Mouse (Mus musculus): ENCODE data around the gene Gm45808. TPM values are rescaled to one million over a fixed set of nuclear protein-coding genes. Genes with fewer than 3 reads are reported as not detected.
A peak's percentile ranks its signal among the peaks of the same experiment; 100 is the strongest.

Gm45808 gene
- polyA plus RNA-seq, 1 experiment = not detected

GRCm38 (mm10) chr7:45509912-45510787 lies 23.5 kb upstream of the Gm45808 start, which contains the start of gene Nucb1:
Gene Nucb1, minus strand, starts transcription at chr7:45510406.
- Histone ChIP-seq H3K27me3 (ENCODE audit: control insufficient read depth, insufficient read depth, low read length) (no peaks in the 10 kb centered on the region), H3K27ac (ENCODE audit: control insufficient read depth, insufficient read depth, low read length) (peak within 1 kb of the TSS; percentile 77; the same call in 1 of the 2 replicates), H3K4me1 (replicated peaks; ENCODE audit: control insufficient read depth, insufficient read depth, low read length) (peaks cover 6% of the 10 kb centered on the region), H3K4me3 (ENCODE audit: control insufficient read depth, insufficient read depth, low read length) (peak within 1 kb of the TSS; percentile 91), H3K36me3 (ENCODE audit: control insufficient read depth, insufficient read depth, low read length) (no peaks in the 10 kb centered on the region)
- 0 out of 2 replicates have a peak, but pooled peaks have one; percentile 39 for TF ChIP-seq CTCF (IDR thresholded peaks at IDR 0.05; ENCODE audit: borderline replicate concordance, control insufficient read depth, extremely low read depth, insufficient read depth, low read length, poor library complexity)
- TF ChIP-seq POLR2A (IDR thresholded peaks at IDR 0.05; ENCODE audit: control insufficient read depth, extremely low read depth, insufficient read depth, low read length, poor library complexity) = no peak; the same call in 1 of the 2 replicates
- peak; percentile 94 for DNase-seq
- WGBS = 0% methylated on average over 44 of the region's 44 CpGs

GRCm38 (mm10) chr7:45509181-45509882 lies 22.7 kb upstream of the Gm45808 start:
- H3K27me3 ChIP-seq (ENCODE audit: control insufficient read depth, insufficient read depth, low read length) = no peaks in the 10 kb centered on the region
- peak overlapping the region; percentile 91 for H3K4me3 ChIP-seq (ENCODE audit: control insufficient read depth, insufficient read depth, low read length)
- TF ChIP-seq CTCF (IDR thresholded peaks at IDR 0.05; ENCODE audit: borderline replicate concordance, control insufficient read depth, extremely low read depth, insufficient read depth, low read length, poor library complexity) (no peak), POLR2A (IDR thresholded peaks at IDR 0.05; ENCODE audit: control insufficient read depth, extremely low read depth, insufficient read depth, low read length, poor library complexity) (0 out of 2 replicates have a peak, but pooled peaks have one; percentile 7)
- peaks cover 6% of the 10 kb centered on the region for H3K4me1 ChIP-seq (replicated peaks; ENCODE audit: control insufficient read depth, insufficient read depth, low read length)
- DNase-seq = no peak
- 15% methylated on average over 19 of the region's 19 CpGs for WGBS
- no peaks in the 10 kb centered on the region for H3K36me3 ChIP-seq (ENCODE audit: control insufficient read depth, insufficient read depth, low read length)
- no peak overlapping the region for H3K27ac ChIP-seq (ENCODE audit: control insufficient read depth, insufficient read depth, low read length)

- 92% methylated on average over 6 of the region's 6 CpGs for WGBS
- Histone ChIP-seq H3K4me1 (replicated peaks; ENCODE audit: control insufficient read depth, insufficient read depth, low read length) (peaks cover 6% of the 10 kb centered on the region), H3K27ac (ENCODE audit: control insufficient read depth, insufficient read depth, low read length) (no peak overlapping the region), H3K27me3 (ENCODE audit: control insufficient read depth, insufficient read depth, low read length) (no peaks in the 10 kb centered on the region), H3K4me3 (ENCODE audit: control insufficient read depth, insufficient read depth, low read length) (no peak overlapping the region), H3K36me3 (ENCODE audit: control insufficient read depth, insufficient read depth, low read length) (no peaks in the 10 kb centered on the region)
- TF ChIP-seq CTCF (IDR thresholded peaks at IDR 0.05; ENCODE audit: borderline replicate concordance, control insufficient read depth, extremely low read depth, insufficient read depth, low read length, poor library complexity) (no peak), POLR2A (IDR thresholded peaks at IDR 0.05; ENCODE audit: control insufficient read depth, extremely low read depth, insufficient read depth, low read length, poor library complexity) (no peak)
- DNase-seq = no peak
These were observed 21.9 kb upstream of the Gm45808 start for GRCm38 (mm10) chr7:45508561-45508960.

GRCm38 (mm10) chr7:45507583-45507982 lies 21.0 kb upstream of the Gm45808 start:
- H3K27me3 ChIP-seq (ENCODE audit: control insufficient read depth, insufficient read depth, low read length) = no peaks in the 10 kb centered on the region
- no peak for DNase-seq
- peaks cover 6% of the 10 kb centered on the region for H3K4me1 ChIP-seq (replicated peaks; ENCODE audit: control insufficient read depth, insufficient read depth, low read length)
- 90% methylated on average over 6 of the region's 6 CpGs for WGBS
- TF ChIP-seq CTCF (IDR thresholded peaks at IDR 0.05; ENCODE audit: borderline replicate concordance, control insufficient read depth, extremely low read depth, insufficient read depth, low read length, poor library complexity) (no peak), POLR2A (IDR thresholded peaks at IDR 0.05; ENCODE audit: control insufficient read depth, extremely low read depth, insufficient read depth, low read length, poor library complexity) (no peak)
- H3K27ac ChIP-seq (ENCODE audit: control insufficient read depth, insufficient read depth, low read length) = no peak overlapping the region
- H3K4me3 ChIP-seq (ENCODE audit: control insufficient read depth, insufficient read depth, low read length) = no peak overlapping the region
- H3K36me3 ChIP-seq (ENCODE audit: control insufficient read depth, insufficient read depth, low read length) = no peaks in the 10 kb centered on the region

- Histone ChIP-seq H3K36me3 (ENCODE audit: control insufficient read depth, insufficient read depth, low read length) (peaks cover 13% of the 10 kb centered on the region), H3K4me3 (ENCODE audit: control insufficient read depth, insufficient read depth, low read length) (no peak overlapping the region), H3K27ac (ENCODE audit: control insufficient read depth, insufficient read depth, low read length) (no peak overlapping the region), H3K27me3 (ENCODE audit: control insufficient read depth, insufficient read depth, low read length) (no peaks in the 10 kb centered on the region), H3K4me1 (replicated peaks; ENCODE audit: control insufficient read depth, insufficient read depth, low read length) (no peaks in the 10 kb centered on the region)
- TF ChIP-seq CTCF (IDR thresholded peaks at IDR 0.05; ENCODE audit: borderline replicate concordance, control insufficient read depth, extremely low read depth, insufficient read depth, low read length, poor library complexity) (no peak), POLR2A (IDR thresholded peaks at IDR 0.05; ENCODE audit: control insufficient read depth, extremely low read depth, insufficient read depth, low read length, poor library complexity) (no peak)
- no peak for DNase-seq
- WGBS = 97% methylated on average over 6 of the region's 6 CpGs
These were observed 11.8 kb upstream of the Gm45808 start for GRCm38 (mm10) chr7:45498427-45498826.

- no peak for TF ChIP-seq POLR2A (IDR thresholded peaks at IDR 0.05; ENCODE audit: control insufficient read depth, extremely low read depth, insufficient read depth, low read length, poor library complexity)
- no peak for TF ChIP-seq CTCF (IDR thresholded peaks at IDR 0.05; ENCODE audit: borderline replicate concordance, control insufficient read depth, extremely low read depth, insufficient read depth, low read length, poor library complexity)
- no peak for DNase-seq
- 95% methylated on average over 9 of the region's 9 CpGs for WGBS
- Histone ChIP-seq H3K27me3 (ENCODE audit: control insufficient read depth, insufficient read depth, low read length) (no peaks in the 10 kb centered on the region), H3K4me1 (replicated peaks; ENCODE audit: control insufficient read depth, insufficient read depth, low read length) (0 out of 2 replicates have a peak, but pooled peaks cover 2% of the 10 kb centered on the region), H3K36me3 (ENCODE audit: control insufficient read depth, insufficient read depth, low read length) (peaks cover 13% of the 10 kb centered on the region), H3K27ac (ENCODE audit: control insufficient read depth, insufficient read depth, low read length) (no peak overlapping the region), H3K4me3 (ENCODE audit: control insufficient read depth, insufficient read depth, low read length) (no peak overlapping the region)
These were observed 7.9 kb upstream of the Gm45808 start for GRCm38 (mm10) chr7:45494548-45494947.
